In genomic region chr12:87066429-87066828, GRCm38 (mm10) we compare ENCODE assay signal across 19 mouse cellular contexts. TPM values are rescaled to one million over a fixed set of nuclear protein-coding genes. Genes with fewer than 3 reads are reported as not detected.
DNase-seq lines count a peak whose midpoint lies in the region; TF ChIP-seq lines count a peak whose summit lies in the region.
"Had no signal": no experiment of that assay in that cellular context is flagged by ENCODE, and none has a peak within 500 bp of the region (broad histone marks: within the 10 kb centered on the region; RNA-seq: fewer than 3 reads in every experiment).

No protein-coding gene starts in this region.

- peak; percentile 18 for DNase-seq in gastrocnemius, postnatal 10 days
- DNase-seq in gastrocnemius, postnatal 36 days = no peak
- DNase-seq in left cerebral cortex, postnatal 4 days = peak; percentile 37
- DNase-seq in left cerebral cortex, postnatal 36 days (ENCODE audit: low spot score in 2 of 2) = no peak
- peak; percentile 43 for DNase-seq in layer of hippocampus, adult 9-10 months (ENCODE audit: low spot score)
- no peak for DNase-seq in liver
- DNase-seq: adrenal gland, postnatal 25 days; kidney, adult 18-20 months; right cerebral cortex, adult 18-20 months; thymus, postnatal 4 days had no signal

- H3ac ChIP-seq in myocyte (ENCODE audit: control insufficient read depth, insufficient read length) = no peak overlapping the region

- H3K36me3 ChIP-seq in myocyte (ENCODE audit: control insufficient read depth, insufficient read depth) = no peaks in the 10 kb centered on the region
- H3K36me3 ChIP-seq: embryonic facial prominence, embryonic 15.5 days; forebrain, embryonic 15.5 days; liver, embryonic 12.5 days had no signal

- peaks cover 46% of the 10 kb centered on the region for H3K27me3 ChIP-seq in myocyte (ENCODE audit: control insufficient read depth, insufficient read depth, insufficient read length)
- H3K27me3 ChIP-seq: embryonic facial prominence, embryonic 15.5 days; forebrain, embryonic 15.5 days; hindbrain, embryonic 15.5 days; liver, embryonic 12.5 days had no signal

- TF ChIP-seq POLR2A in myocyte (IDR thresholded peaks at IDR 0.05; ENCODE audit: insufficient read length, low read depth) = no peak

- H3K4me3 ChIP-seq in myocyte = no peak overlapping the region
- H3K4me3 ChIP-seq: embryonic facial prominence, embryonic 15.5 days; forebrain, embryonic 15.5 days; hindbrain, embryonic 15.5 days; liver, embryonic 12.5 days had no signal

- intact Hi-C loops in gastrocnemius, postnatal 36 days (cut with DNase I) = no loop called here
- intact Hi-C loops in left cerebral cortex, postnatal 4 days (cut with DNase I) = no loop called here
- intact Hi-C loops in left cerebral cortex, postnatal 36 days (cut with DNase I) = no loop called here

- no peaks in the 10 kb centered on the region for H3K79me2 ChIP-seq in myocyte (ENCODE audit: control insufficient read depth, insufficient read depth)

- H3K4me2 ChIP-seq in myocyte (ENCODE audit: low read depth) = no peak overlapping the region
- H3K4me2 ChIP-seq: embryonic facial prominence, embryonic 15.5 days; forebrain, embryonic 15.5 days; hindbrain, embryonic 15.5 days; liver, embryonic 12.5 days had no signal

TF ChIP-seq in myocyte, 11 proteins besides CTCF, POLR2A, EP300 and RAD21:
- TF ChIP-seq SRF (IDR thresholded peaks at IDR 0.05; ENCODE audit: control insufficient read depth, insufficient read length, low read depth) = no peak
- peak in 1 of 3 experiments; percentile 34 for TF ChIP-seq MYOD1 (IDR thresholded peaks at IDR 0.05; ENCODE audit: control insufficient read depth in 1 of 3, insufficient read length in 2 of 3, low read depth in 2 of 3)
- peak in 2 of 3 experiments; percentile 47 to 64 for TF ChIP-seq MYOG (IDR thresholded peaks at IDR 0.05; ENCODE audit: control insufficient read depth in 1 of 3, insufficient read depth in 1 of 3, insufficient read length in 2 of 3, low read depth in 2 of 3)

RNA-seq across cellular contexts. Expression of gene Ngb, which starts 35.9 kb away (rescaled TPM):
- under 1 TPM in 1 of 2 experiments, not detected in 1; 0.28 TPM for total RNA-seq in gastrocnemius, postnatal 10 days (2021)
- total RNA-seq in gastrocnemius, postnatal 36 days (2021) = not detected
- 1 to 10 TPM; 4.7 to 5.5 TPM for total RNA-seq in left cerebral cortex, postnatal 4 days (2021)
- total RNA-seq in left cerebral cortex, postnatal 36 days (2021) = 1 to 10 TPM; 6.6 to 7.7 TPM
- polyA plus RNA-seq in myocyte (2012; fragmentation: generic; extraction: Trizol) = 0.04 TPM
- total RNA-seq: common myeloid progenitor, adult 5-6 weeks; gastrocnemius, postnatal 4 days; megakaryocyte, adult 5-6 weeks had no signal

RNA-seq across cellular contexts. Expression of gene Tmem63c, which starts 45.3 kb away (rescaled TPM):
- total RNA-seq in gastrocnemius, postnatal 10 days (2021) = under 1 TPM; 0.23 to 0.29 TPM
- total RNA-seq in gastrocnemius, postnatal 36 days (2021) = not detected
- 10 to 100 TPM; 29.5 to 30.1 TPM for total RNA-seq in left cerebral cortex, postnatal 4 days (2021)
- total RNA-seq in left cerebral cortex, postnatal 36 days (2021) = 10 to 100 TPM; 37.7 to 40.2 TPM
- not detected for polyA plus RNA-seq in myocyte (2012; fragmentation: generic; extraction: Trizol)
- total RNA-seq: common myeloid progenitor, adult 5-6 weeks; megakaryocyte, adult 5-6 weeks had no signal
- polyA plus RNA-seq: C2C12; liver, embryonic 12.5 days had no signal

Comparison
In these comparisons a context has a peak if more than half of its experiments do, and no peak if none do; other contexts are left out.
1. DNase-seq: peak in gastrocnemius, postnatal 10 days (single experiment), left cerebral cortex, postnatal 4 days (single experiment) and layer of hippocampus, adult 9-10 months (single experiment); none in gastrocnemius, postnatal 36 days (0 of 2), left cerebral cortex, postnatal 36 days (0 of 2) and liver (single experiment).
2. RNA of gene Ngb, which starts 35.9 kb away (total RNA-seq): 6.6 to 7.7 TPM in left cerebral cortex, postnatal 36 days and 4.7 to 5.5 TPM in left cerebral cortex, postnatal 4 days; 0.28 TPM in gastrocnemius, postnatal 10 days and not detected in gastrocnemius, postnatal 36 days; every median in the first group is over 4 times any median in the second.
3. RNA of gene Tmem63c, which starts 45.3 kb away (total RNA-seq): 37.7 to 40.2 TPM in left cerebral cortex, postnatal 36 days and 29.5 to 30.1 TPM in left cerebral cortex, postnatal 4 days; 0.23 to 0.29 TPM in gastrocnemius, postnatal 10 days and not detected in gastrocnemius, postnatal 36 days; every median in the first group is over 10 times any median in the second.